Mouse (Mus musculus): Measurements from ENCODE around the gene Gpr176.

GRCm38 (mm10) chr2:118301041-118301545 is 72.1 kb downstream of the Gpr176 start:
- TF ChIP-seq CTCF (IDR thresholded peaks at IDR 0.05; ENCODE audit: control insufficient read depth, insufficient read depth, insufficient read length) (no peak), MAX (IDR thresholded peaks at IDR 0.05) (no peak), FOSL1 (IDR thresholded peaks at IDR 0.05; ENCODE audit: insufficient read depth, low read length, poor library complexity, severe bottlenecking) (no peak), MYOG (IDR thresholded peaks at IDR 0.05; ENCODE audit: control insufficient read depth, extremely low read depth, insufficient read length) (no peak)

All from C2C12 (cell line).